ENCODE assay signal across 8 mouse cellular contexts in the genomic region with DNA sequence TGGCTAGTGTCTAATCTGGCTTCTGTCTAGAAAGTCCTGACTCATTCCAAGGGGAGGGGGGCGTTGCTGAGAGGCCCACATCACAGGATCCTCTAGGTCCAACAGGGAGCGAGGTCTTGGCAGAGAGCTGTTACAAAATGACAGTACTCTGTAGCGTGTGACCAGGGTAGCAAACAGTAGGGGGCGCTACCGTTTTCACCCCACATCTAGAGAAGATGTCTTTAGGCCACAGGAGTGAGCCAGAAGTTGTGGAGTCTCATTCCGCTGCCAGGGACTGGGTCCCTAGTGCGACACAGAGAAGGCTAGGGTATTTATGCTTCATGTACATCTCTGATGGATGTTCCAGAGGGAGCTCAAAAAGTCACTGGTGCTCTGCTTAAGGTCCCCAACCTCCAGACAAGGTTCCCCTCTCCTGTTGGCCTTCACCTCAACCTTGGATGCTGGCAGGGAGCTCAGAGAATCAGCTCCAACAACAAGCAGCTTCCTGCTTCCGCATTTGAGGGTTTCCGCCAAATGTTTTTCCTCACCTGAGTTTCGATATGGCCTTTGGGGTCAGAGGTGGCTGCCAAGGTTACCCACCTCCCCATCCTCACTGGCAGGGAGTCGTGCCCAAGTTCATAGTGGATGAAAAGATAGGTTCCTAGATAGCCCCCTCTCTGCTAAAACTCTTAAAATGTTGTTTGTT. TPM values are rescaled to one million over a fixed set of nuclear protein-coding genes. Genes with fewer than 3 reads are reported as not detected.
A peak's percentile ranks its signal among the peaks of the same experiment; 100 is the strongest.
DNase-seq lines count a peak whose midpoint lies in the region; ATAC-seq and TF ChIP-seq lines count a peak whose summit lies in the region.

No protein-coding gene starts in this region.

- no peak overlapping the region for H3K4me3 ChIP-seq in embryonic facial prominence, embryonic 12.5 days
- peak overlapping the region; percentile 60 for H3K4me3 ChIP-seq in heart, embryonic 15.5 days
- H3K4me3 ChIP-seq in kidney, embryonic 16.5 days (ENCODE audit: low read length) = peak overlapping the region; percentile 52
- H3K4me3 ChIP-seq in small intestine, adult 2 months (ENCODE audit: low read depth, low read length) = peak overlapping the region; percentile 32; the same call in 1 of the 2 replicates

- no peak for TF ChIP-seq POLR2A in small intestine, adult 2 months (IDR thresholded peaks at IDR 0.05; ENCODE audit: low read depth, low read length)

- peaks cover 22% of the 10 kb centered on the region for H3K4me1 ChIP-seq in embryonic facial prominence, embryonic 12.5 days
- peaks cover 21% of the 10 kb centered on the region for H3K4me1 ChIP-seq in heart, embryonic 15.5 days (replicated peaks)
- peaks cover 12% of the 10 kb centered on the region; the same call in 1 of the 2 replicates for H3K4me1 ChIP-seq in kidney, embryonic 16.5 days (ENCODE audit: insufficient read depth, low read length)
- no peaks in the 10 kb centered on the region for H3K4me1 ChIP-seq in small intestine, adult 2 months (ENCODE audit: control insufficient read depth, insufficient read depth, insufficient read length, low read length)

- TF ChIP-seq CTCF in small intestine, adult 2 months (IDR thresholded peaks at IDR 0.05; ENCODE audit: extremely low read depth, insufficient read length, insufficient replicate concordance, low read depth, low read length) = peak; percentile 58; the same call in 1 of the 2 replicates

- no peak overlapping the region for H3K27ac ChIP-seq in embryonic facial prominence, embryonic 12.5 days
- no peak overlapping the region for H3K27ac ChIP-seq in heart, embryonic 15.5 days
- no peak overlapping the region for H3K27ac ChIP-seq in kidney, embryonic 16.5 days (ENCODE audit: low read length)
- peak overlapping the region; percentile 20; the same call in 1 of the 2 replicates for H3K27ac ChIP-seq in small intestine, adult 2 months (ENCODE audit: insufficient read depth, low read depth, low read length)

- no peak overlapping the region for H3K9ac ChIP-seq in embryonic facial prominence, embryonic 12.5 days
- 0 out of 2 replicates have a peak overlapping the region, but pooled peaks have one; percentile 10 for H3K9ac ChIP-seq in heart, embryonic 15.5 days
- H3K9ac ChIP-seq in kidney, embryonic 16.5 days (replicated peaks; ENCODE audit: low read length) = peak overlapping the region; percentile 20; the same call in 1 of the 2 replicates

- peak overlapping the region; percentile 89 for H3K4me2 ChIP-seq in embryonic facial prominence, embryonic 12.5 days (replicated peaks)
- peak overlapping the region; percentile 99 for H3K4me2 ChIP-seq in heart, embryonic 15.5 days
- peak overlapping the region; percentile 97 for H3K4me2 ChIP-seq in kidney, embryonic 16.5 days (replicated peaks; ENCODE audit: low read depth, low read length)

- no peaks in the 10 kb centered on the region for H3K9me3 ChIP-seq in embryonic facial prominence, embryonic 12.5 days
- no peaks in the 10 kb centered on the region for H3K9me3 ChIP-seq in heart, embryonic 15.5 days (replicated peaks)
- H3K9me3 ChIP-seq in kidney, embryonic 16.5 days (ENCODE audit: low read length) = no peaks in the 10 kb centered on the region

- H3K27me3 ChIP-seq in embryonic facial prominence, embryonic 12.5 days = 0 out of 2 replicates have a peak, but pooled peaks cover 11% of the 10 kb centered on the region
- H3K27me3 ChIP-seq in heart, embryonic 15.5 days = peaks cover 24% of the 10 kb centered on the region; the same call in 1 of the 2 replicates
- H3K27me3 ChIP-seq in kidney, embryonic 16.5 days (ENCODE audit: insufficient read depth, low read length) = 0 out of 2 replicates have a peak, but pooled peaks cover 2% of the 10 kb centered on the region
- no peaks in the 10 kb centered on the region for H3K27me3 ChIP-seq in small intestine, adult 2 months (ENCODE audit: control insufficient read depth, insufficient read depth, low read length)

- ATAC-seq in embryonic facial prominence, embryonic 12.5 days (ENCODE audit: insufficient number of reproducible peaks, insufficient read depth, low FRiP score, low TSS enrichment) = no peak
- ATAC-seq in heart, embryonic 15.5 days (replicated peaks; ENCODE audit: insufficient number of reproducible peaks, insufficient read depth, low FRiP score, low read depth) = no peak; the same call in 1 of the 2 replicates
- no peak for ATAC-seq in kidney, embryonic 16.5 days (ENCODE audit: low FRiP score, low TSS enrichment)

- WGBS in embryonic facial prominence, embryonic 12.5 days = 21% methylated on average over 11 of the region's 11 CpGs
- 23% methylated on average over 11 of the region's 11 CpGs for WGBS in heart, embryonic 15.5 days
- WGBS in kidney, embryonic 16.5 days = 30% methylated on average over 11 of the region's 11 CpGs
- WGBS in small intestine, adult 2 months = 45% methylated on average over 11 of the region's 11 CpGs

- H3K36me3 ChIP-seq in embryonic facial prominence, embryonic 12.5 days = no peaks in the 10 kb centered on the region
- H3K36me3 ChIP-seq in heart, embryonic 15.5 days = no peaks in the 10 kb centered on the region
- no peaks in the 10 kb centered on the region for H3K36me3 ChIP-seq in kidney, embryonic 16.5 days (ENCODE audit: insufficient read depth, low read length)
- H3K36me3 ChIP-seq in small intestine, adult 2 months (ENCODE audit: control insufficient read depth, insufficient read depth, low read length) = no peaks in the 10 kb centered on the region

- DNase-seq in 416B (ENCODE audit: low read depth) = peak; percentile 28
- peak; percentile 4 for DNase-seq in NIH3T3 (ENCODE audit: low read depth)
- peak; percentile 10 for DNase-seq in lung, postnatal 25 days (ENCODE audit: low spot score)
- DNase-seq in right cerebral cortex, postnatal 25 days = no peak

RNA-seq across cellular contexts. Expression of gene Zfp831, which starts 29.3 kb away (rescaled TPM):
- not detected in 2 replicates for polyA plus RNA-seq in embryonic facial prominence, embryonic 12.5 days (2016; fragmentation: Nextera tagmentation; extraction: Ambion mirVana)
- 0.01 TPM in 1 of 2 replicates, not detected in the other for polyA plus RNA-seq in heart, embryonic 15.5 days (2015; fragmentation: Nextera tagmentation; extraction: Ambion mirVana)
- 0.02 TPM in 1 of 2 replicates, not detected in the other for polyA plus RNA-seq in kidney, embryonic 16.5 days (2015; fragmentation: Nextera tagmentation; extraction: Ambion mirVana)
- polyA plus RNA-seq in small intestine, adult 2 months (2012; rRNA removed) = 0.20 and 0.41 TPM in 2 replicates
